Mouse (Mus musculus) WW6 (cell line): ENCODE measurements around the gene Prune2.

ENCODE experiments used
- DNase-seq: peaks from one replicate; pipeline ENCODE4 v3.0.0-alpha.2; 2013; ENCODE audit warnings: low read depth, low spot score

Gene Prune2

DNA sequence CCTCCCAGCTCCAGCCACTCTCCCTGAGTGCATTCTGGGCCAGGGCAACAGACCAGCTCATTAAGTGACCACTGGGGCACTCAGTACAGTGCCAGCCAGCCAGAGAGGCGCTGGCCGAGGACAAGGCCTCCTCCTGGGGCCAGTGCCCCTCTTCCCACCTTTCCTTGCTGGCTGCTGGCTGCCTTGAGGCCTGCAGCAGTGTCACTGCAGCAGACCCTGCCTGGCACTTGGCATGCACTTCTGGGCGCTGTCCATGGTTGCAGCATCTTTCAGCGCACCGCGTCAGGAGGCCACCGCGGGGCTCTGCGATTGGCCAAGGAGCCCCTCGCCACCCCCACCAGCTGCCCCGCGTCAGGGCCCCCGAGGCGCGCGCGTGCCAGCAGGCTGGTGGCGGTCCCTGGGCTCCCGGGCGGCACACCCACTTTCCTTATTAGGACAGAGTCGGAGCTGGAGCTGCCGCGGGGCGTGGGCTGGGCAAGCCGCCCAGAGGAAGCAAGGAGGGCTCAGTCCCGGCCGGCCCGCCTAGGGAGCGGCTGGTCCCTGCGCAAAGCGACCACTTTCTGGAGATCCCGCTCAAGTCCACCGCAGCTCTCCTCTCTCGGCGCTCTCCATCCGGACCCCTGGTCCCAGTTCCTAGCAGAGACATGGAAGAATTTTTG is at the start of gene Prune2:
Prune2 (plus strand) TSS at position 506 of the 659 bp plus-strand sequence.
- peak; percentile 26 for DNase-seq

DNA sequence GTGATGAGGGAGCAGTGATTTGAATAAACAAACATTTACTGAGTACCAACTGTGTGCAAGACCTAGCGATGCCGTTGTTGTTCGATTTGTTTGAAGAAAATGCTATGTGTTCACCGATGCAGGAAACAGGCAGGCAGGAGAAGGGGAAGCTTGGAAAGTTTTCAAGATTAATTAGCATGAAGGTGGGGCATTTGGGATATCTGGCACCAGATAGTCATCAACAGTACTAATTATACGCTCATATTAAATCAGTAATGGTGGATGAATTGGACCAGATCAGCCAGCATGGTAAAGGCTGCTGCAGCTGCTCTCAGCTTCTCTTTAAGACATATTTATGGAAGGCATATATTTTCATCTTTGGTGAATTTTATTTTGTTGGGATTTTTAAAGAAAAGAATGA is 44.4 kb upstream of the Prune2 start:
- no peak for DNase-seq

DNA sequence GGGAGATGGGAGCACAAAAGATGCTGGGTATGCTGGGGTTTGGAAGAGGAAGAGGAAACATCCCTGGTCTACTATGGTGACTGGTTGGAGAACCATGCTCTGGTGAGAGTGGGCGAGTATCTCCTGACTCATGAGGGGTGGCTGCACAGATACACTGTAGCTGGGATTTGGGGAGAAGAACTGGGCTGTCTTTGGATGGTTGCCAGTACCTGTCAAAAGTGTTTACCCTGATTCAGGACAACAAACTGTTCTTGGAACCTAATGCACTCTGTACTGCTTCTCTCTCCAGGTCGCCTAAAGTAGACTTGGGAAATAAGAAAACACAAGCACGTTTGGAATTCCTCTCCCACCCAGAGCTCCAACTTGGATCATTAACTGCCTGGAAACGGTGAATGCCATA is 31.4 kb upstream of the Prune2 start:
- no peak for DNase-seq

DNA sequence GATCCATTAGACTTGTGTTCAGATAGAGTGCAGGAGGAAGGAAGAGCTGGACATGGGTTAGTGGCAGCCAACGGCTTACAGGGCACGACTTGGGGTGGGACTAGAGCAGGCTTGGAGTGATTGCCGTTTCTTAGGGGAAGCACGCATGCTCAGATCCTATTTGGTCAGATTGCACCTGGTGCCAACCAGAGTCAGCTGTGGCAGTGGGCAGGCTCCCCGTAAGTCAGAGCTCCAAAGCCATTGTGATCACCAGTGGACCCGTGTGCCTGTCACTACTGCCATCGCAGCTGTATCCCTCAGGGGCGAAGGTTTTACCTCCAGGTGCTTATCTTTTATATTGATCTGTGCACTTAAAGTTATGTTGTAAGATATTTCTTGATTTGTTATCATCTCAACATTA is 21.3 kb upstream of the Prune2 start:
- DNase-seq, result no peak

DNA sequence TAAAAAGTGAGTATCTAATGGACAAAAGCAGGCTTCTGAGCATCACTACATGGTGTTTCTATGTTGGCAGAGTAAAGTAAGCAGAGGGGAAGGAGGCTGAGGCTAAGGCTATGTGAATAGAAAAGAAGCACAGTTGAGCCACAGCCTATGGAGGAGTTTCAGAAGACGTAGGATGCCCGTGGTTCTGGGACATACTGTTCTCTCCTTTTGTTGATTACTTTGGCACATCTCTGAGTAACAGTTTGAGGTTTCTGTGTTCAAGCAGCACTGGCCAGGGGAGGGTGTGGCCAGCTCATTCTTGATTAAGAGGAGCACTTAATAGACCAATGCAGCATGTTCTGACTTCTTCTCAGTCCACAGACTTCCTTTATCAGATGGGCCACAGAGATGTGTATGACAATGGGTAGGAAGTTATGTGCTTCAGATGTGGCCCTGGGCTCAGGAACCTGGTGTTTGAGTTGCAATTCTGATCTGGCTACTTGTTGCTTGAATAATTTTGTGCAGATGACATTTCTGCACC is 7.1 kb upstream of the Prune2 start:
- no peak for DNase-seq

DNA sequence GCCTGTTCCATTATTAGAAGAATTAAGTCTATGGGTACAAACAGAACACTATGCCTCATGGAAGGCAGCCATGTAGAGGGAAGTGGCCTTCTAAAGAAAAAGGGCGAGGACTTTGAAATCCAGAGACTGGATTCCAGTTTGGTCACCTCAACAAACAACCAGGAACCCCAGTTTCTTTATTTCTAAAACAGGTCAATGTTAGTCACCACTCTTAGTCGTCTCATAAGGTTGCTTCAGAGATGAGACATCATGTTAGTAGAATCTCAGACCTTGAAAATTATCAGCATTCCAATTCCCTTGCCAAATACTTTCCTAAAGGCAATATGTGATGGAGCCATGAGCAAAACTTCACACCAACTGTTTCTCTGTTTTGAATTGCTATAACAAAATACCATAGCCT is 6.6 kb upstream of the Prune2 start:
- no peak for DNase-seq

DNA sequence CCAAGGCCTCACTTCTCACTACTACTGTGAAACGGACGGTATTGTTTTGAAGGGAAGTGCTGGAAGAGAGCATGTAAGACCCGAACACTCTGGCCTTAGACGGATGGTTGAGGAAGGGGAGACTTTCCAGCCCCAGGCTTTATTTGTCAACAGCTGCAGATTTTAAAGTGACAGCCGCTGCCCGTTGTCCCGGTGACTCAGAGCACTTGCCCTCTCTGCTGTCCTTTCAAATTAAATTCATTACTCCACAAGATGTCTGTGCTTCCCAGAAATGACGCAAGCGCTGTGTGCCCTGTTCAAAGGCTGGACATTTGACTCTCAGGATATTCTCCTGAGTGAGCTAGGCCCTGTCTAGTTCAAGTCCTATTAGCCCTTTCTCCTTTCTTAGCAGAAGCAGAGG is 5.9 kb upstream of the Prune2 start:
- DNase-seq, result no peak

DNA sequence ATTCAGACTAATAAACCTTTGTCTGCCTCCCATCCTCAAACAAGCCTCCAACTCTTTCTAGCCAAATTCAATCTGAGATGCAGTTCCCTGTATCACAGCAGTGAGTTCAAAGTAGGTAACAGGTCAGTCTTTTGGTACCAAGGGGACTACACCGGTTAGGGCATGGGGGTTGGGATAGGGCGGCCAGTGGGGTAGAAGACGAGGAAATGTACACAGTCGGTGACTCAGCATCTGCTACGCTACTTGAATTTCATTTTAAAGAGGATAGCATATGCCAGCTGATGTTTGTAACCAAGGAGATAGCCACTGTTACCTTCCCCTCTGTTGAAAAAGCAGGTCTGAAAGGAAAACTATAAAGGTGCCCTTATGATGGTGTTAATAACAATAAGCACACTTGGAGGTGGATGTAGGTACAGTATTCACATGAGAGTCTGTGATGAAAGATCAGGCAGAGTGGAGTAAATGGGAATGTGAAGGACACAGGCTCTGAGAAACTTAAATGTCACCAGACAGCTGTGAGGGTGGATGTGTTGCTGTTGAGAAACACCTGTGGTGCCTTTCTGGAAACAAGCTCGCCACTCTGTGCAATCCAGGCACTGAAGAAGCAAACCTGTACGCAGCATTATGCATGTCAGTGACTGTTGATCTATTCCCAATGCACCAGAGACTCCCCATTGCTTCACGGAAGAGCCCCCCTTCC is 5.1 kb upstream of the Prune2 start:
- DNase-seq, result no peak

DNA sequence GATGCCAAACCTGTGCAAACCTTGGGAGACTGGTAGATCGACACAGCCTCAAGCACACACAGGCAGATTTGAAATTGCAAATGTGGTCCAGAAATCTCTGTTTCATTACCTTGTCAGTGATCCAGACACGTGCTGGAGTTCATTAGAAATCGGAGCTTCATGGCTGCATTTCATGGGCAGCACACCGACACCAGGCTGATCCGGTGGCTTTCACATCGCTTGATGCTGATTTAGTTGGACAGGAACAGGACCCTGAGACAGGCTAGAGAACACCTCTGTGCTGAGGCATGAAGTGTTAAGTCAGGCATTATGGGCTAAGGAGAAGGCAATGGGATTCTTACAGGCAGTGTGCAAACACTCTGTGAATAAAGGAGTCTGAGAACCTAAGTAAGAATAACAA is 1.2 kb upstream of the Prune2 start:
- DNase-seq, result no peak

DNA sequence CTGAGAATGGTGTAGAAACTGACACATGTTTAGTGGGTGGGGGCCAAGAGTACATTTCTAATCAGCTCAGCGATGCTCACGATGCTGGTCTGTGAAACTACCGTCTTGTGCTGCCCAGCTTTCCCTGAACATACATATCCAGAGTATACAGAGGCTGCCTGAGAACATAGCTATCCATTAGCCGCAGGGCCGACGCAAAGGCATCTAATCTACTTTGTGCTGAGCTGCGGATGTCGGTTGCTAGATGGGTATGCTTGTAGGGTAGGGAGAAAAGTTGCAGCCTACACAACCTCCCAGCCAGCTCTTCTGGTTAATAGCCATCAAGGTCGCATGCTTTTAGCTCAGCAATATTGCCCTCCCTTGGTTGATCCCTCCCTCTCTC is 696 bp upstream of the Prune2 start:
- no peak for DNase-seq

DNA sequence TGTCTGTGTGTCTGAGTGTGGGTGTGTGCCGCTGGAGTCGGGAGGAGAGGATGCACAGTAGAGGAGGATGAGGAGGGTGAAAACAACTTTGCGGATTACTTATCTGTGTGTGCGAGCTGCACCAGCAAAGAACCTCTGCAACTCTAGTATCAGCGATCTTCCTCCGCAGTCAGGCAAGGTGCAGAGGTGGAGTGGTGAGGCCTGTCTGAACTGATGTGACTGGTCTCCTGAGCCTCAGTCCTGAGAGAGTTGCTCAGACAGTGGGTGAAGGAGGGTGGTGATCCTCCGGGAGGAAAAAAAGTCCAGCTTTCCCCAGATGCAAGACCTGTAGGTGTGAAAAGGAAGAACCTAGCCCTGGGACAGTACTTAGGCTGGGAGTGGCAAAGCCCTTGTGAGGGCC is 401 bp downstream of the Prune2 start:
- DNase-seq, result no peak

DNA sequence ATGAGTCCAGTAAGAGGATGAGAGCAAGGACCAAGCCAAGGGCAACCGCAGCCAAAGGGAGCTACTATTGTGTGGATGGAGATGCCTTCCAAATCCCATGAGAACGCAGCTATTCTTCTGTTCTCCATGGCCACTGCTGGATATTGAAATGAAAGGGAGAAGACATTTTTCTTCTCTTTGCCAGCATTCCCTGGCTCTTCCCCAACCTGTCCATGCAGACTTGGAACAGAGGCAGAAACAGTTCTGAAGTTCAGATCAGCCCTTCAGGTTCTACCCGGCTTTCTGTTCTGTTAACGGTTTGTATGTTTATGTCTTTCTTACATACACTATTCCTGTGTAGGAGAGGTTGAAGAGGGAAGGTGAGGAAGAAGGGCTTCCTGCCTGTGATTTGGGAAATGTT is 3.1 kb downstream of the Prune2 start:
- no peak for DNase-seq

DNA sequence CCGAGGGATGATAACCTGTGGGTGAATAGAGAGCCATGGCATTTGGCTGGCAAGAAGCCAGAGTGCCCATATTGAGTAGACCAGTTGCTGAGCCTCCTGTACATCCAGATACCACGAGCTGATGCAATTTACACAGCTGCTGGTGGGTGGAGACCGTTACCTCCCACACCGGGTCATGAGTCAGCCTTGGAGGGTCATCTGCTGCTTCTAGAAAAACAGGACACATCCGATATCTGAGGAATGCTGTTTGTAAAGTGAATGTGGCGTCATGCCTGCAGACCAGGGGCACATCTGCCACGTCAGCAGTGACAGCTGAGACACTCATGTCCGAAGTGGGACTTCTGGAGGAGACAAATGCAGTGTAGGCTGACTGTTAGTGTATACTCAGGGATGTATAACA is 3.6 kb downstream of the Prune2 start:
- DNase-seq, result no peak

DNA sequence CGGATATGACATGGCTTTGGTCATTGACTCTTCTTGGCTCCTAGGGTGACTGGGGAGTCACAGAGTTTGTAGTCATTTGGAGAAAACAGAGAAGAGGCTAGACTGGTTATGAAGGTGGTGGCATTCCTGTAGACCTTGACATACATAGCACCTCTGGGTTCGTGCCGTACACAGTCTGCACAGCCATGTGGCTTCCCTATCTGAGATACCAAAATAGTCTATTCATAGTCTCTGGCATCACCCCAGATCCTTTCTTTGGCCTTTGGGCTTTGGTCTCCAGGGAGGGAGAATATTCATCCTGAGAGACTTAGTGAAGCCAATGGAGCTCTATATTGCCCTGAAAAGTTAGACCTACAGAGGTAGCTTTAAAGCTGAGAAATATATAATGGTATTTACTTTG is 5.1 kb downstream of the Prune2 start:
- no peak for DNase-seq

DNA sequence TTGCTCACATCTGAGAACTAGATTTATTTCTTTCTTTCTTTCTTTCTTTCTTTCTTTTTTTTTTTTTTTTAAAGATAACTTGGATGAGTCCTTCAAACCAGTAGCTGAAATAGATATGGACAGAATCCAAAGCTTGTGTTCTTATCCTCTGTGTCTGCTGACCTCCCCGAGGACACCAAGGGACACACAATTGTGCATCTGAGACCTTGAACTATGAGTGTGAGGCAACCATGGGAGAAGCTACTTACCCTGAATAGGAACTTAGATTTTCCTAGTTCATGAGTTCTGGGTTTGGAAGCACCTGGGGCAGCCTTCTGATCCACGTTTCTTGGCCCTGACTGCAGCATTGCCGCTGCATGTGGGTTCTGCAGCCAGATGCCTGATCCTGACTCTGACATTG is 7.3 kb downstream of the Prune2 start:
- DNase-seq, result no peak

DNA sequence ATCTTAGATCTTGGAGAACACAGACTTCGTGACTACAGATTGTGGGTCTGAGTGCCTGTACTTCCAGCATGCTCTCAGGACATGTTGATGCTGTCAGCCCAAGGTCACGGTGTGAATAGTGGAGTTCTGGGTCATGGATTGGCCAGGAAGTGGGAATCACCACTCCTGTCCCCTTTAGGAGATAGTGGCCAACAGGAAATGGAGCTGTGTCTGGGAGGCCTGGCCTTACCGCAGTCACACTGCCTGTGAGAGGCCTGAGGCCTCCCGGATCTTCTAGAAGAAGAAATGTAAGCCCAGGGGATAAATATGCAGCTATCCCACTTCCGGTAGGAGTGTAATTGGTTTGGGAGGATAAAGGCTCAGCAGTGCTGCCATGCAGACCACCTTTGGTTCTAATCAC is 12.8 kb downstream of the Prune2 start:
- DNase-seq, result no peak

DNA sequence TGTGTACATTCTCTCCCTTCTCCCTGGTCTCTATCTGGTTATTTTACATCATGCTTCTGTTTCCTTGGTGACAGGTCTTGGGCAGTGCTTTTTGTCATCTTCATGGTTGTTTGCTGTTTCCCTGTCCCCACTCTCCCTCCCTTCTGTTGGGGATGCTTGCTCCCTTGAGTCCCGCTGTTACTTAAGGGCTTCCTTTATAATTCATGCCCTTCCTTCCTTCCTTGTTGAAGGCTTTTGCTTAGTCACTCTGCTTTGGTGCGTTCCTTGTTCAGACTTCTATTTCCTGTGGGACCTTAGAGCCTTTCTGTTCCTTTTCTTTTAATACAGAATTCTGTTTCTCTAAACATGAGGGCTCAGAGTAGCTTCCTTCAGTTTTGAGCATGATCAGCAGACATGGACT is 14.7 kb downstream of the Prune2 start:
- DNase-seq, result no peak

DNA sequence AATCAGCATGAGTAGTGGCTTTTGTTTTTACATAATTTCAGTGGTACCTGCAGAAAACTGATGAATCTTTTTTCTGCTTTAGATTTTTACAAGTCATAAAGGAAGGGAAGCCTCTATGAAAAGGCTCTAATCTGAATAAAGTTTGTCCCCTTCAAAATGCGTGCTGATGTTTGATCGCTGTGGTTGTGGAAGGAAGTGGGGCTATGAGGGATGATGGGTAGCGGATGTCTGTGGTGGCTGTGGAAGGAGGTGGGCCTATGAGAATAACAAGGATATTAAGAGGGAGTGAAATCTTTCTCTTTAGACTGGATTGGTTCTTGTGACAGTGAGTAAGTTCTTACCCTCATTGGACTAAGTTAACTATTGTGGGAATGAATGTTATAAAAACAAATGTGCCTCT is 23.0 kb downstream of the Prune2 start:
- no peak for DNase-seq

DNA sequence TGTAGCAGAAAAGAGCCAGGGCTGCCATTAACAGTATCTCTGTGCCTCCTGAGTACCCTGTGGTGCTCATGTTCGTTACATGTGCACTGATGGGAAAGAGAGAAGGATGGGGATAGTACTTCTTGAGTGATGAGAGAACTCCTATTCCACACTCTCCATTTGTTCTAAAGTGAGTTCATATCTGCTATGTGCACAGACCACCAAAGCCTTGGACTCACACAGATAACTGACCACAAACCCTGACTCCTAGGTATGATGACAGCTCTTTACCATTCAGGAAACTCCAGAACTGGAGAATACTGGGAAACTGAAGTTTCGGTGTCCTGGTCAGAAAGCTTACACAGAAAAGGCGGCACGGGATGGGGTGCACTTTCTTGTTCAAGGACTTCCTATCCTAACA is 25.8 kb downstream of the Prune2 start:
- no peak for DNase-seq

DNA sequence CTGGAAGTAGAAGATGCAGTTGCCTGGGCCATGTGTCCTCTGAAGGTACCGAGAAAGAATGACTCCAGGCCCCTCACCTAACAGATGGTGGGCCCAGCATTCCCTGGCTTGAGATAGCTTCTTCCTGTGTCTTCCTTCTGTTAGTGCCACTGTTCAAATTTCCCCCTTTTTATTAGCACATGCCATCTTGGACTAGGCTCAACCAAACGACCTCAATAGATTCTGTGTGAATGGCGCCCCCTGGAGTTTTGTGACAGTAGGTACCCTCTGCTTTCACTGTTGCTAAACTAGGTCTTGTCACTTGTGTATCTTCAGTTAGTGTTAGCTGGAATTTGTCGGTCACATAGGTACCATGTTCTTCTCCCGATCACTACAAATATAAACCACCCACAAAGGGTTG is 29.0 kb downstream of the Prune2 start:
- DNase-seq, result peak; percentile 14

DNA sequence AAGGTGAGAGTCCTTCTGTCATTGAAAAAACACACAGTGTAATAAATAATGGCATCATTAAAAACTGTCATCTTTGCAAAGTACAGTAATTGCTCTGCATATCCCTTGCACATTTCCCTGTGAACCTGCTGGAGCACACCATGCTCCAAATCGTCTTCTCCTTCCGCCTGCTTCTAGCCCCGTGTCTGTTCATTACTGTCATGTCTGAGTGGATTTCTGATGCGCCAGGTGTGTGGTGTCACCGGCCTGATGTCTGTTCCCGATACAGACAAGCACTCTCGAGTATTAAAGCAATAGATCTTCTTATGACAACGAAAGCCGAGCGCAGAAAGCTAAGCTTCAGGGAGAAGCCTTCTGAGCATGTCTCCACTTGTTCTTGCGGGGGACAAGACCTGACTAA is 32.1 kb downstream of the Prune2 start:
- no peak for DNase-seq

DNA sequence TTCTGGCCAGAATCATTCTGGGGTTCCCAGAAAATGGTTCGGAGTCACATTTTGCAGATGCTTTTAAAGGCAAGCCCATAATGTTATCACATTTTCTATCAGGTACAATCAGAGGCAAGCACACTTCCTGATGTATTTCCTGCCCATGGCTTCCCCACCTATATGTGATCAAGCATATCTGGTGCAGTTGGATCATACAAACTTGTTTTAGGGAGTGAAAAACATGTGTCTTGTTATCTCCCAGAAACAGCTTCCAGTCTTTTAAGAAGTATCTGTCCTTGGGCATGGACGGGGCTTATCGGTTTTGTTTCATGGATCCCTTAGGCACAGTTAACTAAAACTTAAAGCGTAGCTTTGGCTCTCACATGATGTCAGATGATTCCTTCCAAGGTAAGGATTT is 36.2 kb downstream of the Prune2 start:
- DNase-seq, result no peak

DNA sequence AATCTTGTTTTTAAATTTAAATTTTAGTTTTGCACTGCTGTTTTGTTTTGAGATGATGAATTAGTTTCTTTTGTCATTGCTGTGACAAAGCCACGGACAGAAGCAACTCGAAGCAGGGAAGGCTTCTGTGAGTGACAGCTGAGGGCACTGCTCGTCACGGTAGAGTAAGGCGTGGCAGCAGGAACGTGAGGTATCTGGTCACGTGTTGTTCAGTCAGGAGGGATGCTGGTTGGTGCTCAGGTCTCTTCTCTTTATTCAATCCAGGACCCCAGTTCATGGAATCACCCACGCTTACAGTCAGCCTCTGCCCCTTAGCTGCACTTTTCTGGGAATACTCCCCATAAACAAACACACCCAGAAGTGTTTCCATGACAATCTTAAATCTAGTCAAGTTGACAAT is 38.3 kb downstream of the Prune2 start:
- no peak for DNase-seq

DNA sequence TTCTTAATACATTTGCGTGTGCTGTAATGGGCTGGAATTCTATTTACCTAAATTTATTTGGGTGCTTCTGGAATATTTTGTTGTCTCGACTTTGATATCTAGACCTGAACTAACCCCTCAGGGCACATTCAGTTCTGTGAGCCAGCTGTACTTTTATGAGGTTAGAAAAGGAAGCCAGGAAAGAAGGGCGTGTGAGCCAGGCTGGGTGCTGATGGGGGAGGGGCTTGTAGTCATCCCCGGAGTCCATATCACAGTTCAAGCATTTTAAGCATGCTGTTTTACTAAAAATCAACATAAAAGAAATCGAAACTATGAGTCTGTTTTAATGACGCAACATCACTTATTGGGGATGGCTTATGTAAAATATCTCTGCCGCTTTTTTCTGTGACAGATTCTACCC is 42.0 kb downstream of the Prune2 start:
- no peak for DNase-seq
